Mouse (Mus musculus): Measurements from ENCODE around the gene Pgm5.
"Not testable (repeated sequence)": the region's sequence is repeated elsewhere in the genome, so short reads cannot be mapped to it uniquely, and the experiment has no call there.

The Pgm5 gene

DNA sequence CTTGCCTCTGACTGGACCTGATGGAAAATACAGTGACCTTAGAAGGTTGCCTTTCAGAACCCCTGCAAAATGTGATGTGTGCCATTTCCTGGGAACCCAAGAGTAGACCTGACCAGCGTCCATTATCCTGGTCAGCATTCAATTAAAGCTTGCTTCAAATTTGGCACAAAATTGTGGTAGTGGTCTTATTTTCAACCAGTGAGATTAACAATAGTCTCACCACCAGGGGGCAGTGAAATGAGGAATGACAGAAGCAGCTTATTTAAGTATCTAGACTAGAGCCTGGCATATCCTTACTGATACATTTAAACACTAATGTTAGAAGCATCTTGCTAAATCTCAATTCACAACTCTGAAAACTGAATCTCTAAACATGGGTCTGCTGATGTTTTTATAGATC, 156.3 kb downstream of the Pgm5 start:
- DNase-seq (ENCODE audit: low spot score in 2 of 2): no peak

GRCm38 (mm10) chr19:24704326-24704725, 157.3 kb downstream of the Pgm5 start:
- DNase-seq (ENCODE audit: low spot score in 2 of 2): no peak

- no peak for DNase-seq (ENCODE audit: low spot score in 2 of 2)
These were observed 158.0 kb downstream of the Pgm5 start for GRCm38 (mm10) chr19:24703680-24704079.

DNA sequence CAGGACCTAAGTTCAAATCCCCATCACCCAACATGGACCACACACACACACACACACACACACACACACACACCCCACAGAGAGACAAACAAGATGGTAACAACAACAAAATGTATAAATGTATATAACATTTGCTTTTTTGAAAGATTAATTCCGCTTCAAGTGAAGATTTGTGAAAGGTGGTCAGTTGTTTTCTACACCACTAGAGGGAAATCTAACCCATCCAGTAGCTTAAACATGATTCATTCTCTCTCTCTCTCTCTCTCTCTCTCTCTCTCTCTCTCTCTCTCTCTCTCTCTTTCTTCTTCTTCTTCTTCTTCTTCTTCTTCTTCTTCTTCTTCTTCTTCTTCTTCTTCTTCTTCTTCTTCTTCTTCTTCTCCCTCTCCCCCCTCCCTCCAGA, 158.5 kb downstream of the Pgm5 start:
- not testable (repeated sequence) for DNase-seq (ENCODE audit: low spot score in 2 of 2)

DNA sequence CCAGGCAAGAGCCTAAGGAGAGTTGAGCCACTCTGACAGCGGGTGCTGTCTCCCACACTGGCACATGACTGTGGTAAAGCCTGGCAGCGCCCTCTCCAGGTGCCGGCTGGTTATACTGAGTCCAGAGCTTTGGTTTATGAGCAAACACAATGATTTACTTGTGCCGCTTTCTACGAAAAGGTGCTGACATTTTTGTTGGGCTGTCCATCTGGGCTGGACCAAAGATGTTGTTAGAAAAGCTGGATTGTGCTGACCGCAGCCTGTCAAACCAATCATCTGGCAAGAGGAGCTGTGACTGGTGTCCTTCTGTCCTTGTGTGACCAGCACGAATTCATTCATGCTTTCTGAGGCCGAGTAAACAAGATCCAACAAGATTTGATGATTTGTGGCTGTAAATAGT, 159.9 kb downstream of the Pgm5 start:
- DNase-seq (ENCODE audit: low spot score in 2 of 2): no peak

DNA sequence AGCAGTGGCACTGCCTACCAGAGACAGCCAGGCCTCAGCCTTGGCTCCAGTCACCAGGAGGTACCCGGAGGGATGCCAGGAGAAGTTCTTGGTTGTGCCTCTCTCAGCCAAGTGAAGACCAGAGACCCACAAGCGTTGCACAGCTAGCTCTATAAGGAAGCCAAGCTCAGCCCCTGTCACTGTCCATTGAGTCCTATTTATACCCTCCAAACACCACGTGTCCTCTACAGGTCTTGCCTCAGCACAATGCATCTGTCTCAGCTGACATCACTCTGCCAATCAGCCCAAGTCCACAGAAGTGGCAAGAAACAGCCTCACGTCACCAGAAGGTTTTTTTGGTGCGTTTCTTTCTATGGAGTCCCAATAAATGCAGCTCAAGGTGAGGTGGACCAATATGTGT, 161.0 kb downstream of the Pgm5 start:
- DNase-seq (ENCODE audit: low spot score in 2 of 2): no peak

DNA sequence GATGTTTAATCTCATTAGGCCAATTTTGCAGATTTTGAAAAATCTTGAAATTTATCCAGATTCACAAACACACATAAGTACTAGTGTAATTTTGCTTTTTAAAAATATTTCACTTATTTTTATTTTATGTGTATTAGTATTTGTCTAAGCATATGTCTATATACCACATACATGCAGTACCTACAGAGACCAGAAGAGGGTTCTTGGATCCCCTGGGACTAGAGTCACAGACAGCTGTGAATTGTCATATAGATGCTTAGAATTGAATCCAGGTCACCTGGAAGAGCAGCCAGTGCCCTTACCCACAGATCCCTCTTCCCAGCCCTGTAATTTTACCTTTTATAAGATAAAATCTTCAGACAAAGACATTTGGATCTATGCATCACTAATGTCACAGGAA, 161.7 kb downstream of the Pgm5 start:
- DNase-seq (ENCODE audit: low spot score in 2 of 2): no peak

DNA sequence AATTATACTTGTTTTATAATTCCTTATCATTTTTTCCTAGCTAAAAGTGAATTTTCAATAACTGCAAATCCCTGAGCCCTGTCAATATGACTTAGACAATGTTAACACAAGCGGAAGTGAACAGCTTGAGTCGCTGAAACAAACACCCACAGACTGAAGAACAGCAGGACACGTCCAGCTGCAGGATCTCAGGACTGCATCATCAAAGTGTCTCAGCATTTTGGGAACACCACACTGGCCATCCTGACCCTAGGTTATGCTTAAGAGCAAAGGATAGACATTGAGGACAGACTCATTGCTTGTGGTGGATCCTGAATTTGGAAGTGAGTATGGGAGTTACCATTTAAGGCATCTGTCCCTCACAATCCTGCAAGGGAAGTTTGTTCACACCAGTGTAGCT, 162.5 kb downstream of the Pgm5 start:
- DNase-seq (ENCODE audit: low spot score in 2 of 2): no peak

DNA sequence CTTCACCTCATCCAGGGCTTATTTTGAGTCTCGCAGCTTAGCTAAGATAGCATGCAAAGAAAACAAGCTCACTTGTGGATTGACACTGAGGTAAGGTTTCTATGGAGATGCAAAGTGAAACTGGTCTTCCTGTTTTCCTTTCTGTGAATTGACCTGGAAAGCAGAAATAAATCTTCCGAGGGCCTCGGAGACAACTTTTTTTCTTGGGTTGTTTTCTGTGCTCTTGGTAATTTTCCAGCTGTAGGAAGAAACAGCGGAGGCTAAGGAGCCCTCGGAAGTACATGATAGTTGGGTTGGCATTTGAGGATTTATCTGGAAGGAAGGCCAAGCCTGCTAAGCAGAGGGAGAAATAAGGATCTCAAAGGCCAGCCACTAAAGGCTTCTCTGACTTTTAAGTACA, 163.0 kb downstream of the Pgm5 start:
- no peak for DNase-seq (ENCODE audit: low spot score in 2 of 2)

DNA sequence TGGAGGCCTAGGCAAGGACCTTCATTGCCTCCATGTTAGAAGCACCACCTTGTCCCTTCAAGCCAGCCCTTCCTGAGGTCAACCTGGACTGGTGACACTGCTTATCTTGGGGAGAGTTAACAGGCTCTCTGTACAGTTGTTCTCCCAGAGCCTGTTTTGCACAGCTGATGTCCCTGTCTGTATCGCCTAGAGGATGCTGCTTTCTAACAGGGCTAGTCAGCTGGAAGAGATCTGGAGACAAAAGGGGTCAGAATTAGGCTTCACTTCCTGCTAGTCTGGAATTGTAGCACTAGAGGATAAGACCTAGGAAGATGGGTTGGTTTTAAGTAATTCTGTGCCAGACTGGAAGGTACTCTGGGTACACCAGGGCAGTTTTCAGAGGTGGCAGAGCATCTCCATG, 163.7 kb downstream of the Pgm5 start:
- DNase-seq (ENCODE audit: low spot score in 2 of 2): no peak

DNA sequence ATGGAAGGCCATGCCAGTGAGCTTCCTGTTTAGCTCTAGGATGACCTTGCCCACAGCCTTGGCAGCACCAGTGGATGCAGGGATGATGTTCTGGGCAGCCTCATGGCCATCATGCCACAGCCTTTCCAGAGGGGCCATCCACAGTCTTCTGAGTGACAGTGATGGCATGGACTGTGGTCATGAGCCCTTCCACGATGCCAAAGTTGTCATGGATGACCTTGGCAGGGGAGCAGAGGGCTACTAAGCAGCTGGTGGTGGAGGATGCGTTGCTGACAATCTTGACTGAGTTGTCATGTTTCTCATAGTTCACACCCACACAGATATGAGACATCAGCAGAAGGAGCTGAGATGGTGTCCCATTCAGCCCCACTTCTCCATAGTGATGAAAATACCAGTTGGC, 169.0 kb downstream of the Pgm5 start:
- no peak for DNase-seq (ENCODE audit: low spot score in 2 of 2)

DNA sequence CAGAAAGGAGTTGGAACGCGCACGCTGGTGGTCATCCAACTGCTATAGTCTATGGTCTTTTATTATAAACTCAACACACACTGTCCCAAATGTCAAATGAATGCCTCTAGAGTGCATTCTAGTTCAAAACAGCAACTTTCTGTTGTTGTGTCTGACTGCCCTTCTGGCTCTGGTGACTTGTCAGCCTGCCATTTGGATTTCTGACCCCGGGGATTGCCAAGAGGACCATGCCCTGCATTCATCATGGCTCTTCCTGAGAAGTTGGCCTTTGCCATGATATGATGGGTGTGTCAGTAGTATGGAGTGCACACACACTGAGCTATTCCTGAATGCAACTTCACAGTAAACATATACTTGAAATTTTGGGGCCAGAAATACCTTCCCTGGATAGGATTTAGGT, 172.1 kb downstream of the Pgm5 start:
- no peak for DNase-seq (ENCODE audit: low spot score in 2 of 2)

DNA sequence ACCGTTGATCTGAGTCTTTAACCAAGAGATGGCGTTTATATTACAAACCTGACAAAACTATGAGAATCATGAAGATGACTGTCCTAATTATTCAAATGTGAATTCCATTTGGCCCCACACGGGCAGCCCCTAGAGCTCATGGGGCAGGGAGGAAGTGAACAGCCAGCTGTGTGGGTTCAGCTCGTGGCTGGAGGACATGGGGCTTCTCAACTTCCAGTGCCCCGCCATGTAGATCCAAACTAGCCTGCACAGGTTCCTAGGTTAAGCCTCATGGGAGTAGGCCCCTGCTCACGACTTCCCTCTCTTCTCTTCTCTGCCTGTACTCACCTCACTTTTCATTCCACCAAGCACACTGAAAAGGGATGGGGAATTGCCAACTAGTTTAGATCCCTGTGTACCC, 173.3 kb downstream of the Pgm5 start:
- DNase-seq (ENCODE audit: low spot score in 2 of 2): no peak

DNA sequence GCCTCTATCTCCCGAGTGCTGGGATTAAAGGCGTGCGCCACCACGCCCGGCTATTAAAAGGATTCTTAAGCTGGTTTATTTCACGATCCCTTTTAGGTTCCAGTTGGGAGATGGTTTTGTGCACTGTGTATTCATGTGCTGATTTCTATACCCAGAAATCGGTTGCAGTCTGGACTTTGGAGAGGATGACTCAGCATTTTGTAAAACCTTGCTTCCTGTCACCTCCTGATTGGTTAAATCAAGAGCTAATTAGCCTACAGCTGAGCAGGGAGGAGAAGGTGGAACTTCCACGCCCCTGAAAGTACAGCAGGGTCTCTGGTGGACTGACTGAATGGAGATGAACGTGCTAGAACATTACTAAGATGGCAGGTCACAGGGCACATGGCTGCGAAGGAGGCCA, 175.2 kb downstream of the Pgm5 start:
- DNase-seq (ENCODE audit: low spot score in 2 of 2): no peak

DNA sequence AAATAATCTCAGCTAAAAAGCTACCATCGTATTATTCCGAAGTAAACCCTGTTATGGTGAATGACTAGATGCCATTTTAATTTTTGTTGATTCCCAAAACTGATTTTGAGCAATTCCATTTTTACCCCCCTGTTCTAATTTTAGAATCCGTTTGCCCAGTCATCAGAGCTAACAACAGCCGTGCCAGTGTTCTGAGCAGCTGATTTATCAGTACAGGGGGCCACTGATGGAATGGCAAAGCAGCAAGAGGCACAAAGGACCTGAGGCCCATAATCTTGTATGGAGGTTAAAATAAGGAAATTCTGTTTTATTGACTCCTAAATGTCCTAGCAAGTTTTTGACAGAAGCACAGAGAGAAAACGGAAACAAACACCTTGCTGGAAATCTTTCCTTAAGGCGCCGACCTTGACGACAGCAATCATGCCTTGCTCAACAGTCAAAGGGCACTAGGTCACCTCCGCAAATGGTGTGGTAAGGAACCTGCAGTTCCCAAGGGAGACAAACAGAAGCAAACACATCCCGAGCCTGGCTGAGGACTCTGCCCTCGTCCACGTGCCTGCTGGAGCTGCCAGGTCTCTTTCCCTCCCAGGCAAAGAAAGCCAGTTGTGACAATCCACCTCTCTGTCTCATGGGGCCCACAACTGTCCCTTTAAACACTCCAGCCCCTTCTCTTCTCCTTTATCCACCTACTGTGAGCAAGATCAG, 178.5 kb downstream of the Pgm5 start:
- no peak for DNase-seq (ENCODE audit: low spot score in 2 of 2)

DNA sequence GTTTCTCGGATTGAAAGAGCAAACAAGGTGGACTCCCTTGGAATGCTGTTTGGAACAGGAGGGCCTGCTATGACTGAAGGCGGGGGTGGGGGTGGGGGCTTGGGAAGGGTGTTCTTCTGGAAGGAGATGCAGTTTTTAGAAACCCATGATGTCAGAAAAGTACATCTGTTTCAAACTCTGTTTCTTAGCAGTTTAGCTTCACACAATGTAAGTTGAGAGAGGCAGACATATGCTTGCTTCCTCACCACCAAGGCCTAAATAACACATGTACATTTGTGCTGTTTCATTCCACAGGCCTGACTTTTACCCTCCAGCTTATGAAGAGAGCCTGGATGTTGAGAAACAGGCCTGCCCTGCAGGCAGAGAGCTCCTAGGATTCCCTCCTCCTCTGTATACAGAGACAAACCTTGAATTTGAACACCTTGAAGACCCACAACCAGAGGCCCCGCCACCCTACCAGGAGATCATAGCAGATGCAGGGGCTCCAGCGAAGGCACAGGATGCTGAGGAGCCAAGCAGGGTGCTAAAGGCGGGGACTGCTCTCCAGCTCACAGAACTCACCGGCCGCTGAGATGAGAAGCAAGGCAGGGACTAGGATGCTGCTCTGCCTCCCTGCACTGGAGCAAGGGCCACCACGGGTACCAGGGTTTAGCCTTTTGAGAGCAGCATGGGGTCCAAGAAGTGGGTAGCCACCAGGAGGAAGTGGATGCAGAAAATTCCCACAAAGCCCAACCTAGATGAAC, 184.2 kb downstream of the Pgm5 start:
- peak in 1 of 2 experiments; percentile 7 for DNase-seq (ENCODE audit: low spot score in 2 of 2)

- no peak for DNase-seq (ENCODE audit: low spot score in 2 of 2)
These were observed 185.2 kb downstream of the Pgm5 start for GRCm38 (mm10) chr19:24676429-24676828.

DNA sequence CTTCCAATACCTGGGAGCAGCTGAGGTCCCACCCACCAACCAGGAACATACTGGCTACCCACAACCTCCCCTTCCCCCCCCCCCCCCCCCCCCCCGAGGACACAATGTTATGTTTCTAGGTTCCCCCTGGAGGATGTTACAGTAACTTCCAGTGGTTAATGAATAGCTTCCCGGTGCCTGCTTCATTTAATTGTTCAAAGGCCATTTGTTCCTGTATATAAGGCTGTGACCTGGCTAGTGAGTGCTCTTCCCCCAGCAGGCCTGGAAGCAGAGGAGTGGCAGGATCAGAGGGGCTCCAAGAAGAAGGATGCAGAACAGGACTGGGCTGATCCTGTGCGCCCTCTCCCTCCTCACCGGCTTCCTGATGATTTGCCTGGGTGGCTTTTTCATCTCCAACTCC, 187.9 kb downstream of the Pgm5 start, which contains the start of gene Tmem252:
Tmem252 (plus strand) TSS at position 247 of the 400 bp plus-strand sequence.
- no peak for DNase-seq (ENCODE audit: low spot score in 2 of 2)

- no peak for DNase-seq (ENCODE audit: low spot score in 2 of 2)
These were observed 188.3 kb downstream of the Pgm5 start for GRCm38 (mm10) chr19:24673331-24673730.

DNA sequence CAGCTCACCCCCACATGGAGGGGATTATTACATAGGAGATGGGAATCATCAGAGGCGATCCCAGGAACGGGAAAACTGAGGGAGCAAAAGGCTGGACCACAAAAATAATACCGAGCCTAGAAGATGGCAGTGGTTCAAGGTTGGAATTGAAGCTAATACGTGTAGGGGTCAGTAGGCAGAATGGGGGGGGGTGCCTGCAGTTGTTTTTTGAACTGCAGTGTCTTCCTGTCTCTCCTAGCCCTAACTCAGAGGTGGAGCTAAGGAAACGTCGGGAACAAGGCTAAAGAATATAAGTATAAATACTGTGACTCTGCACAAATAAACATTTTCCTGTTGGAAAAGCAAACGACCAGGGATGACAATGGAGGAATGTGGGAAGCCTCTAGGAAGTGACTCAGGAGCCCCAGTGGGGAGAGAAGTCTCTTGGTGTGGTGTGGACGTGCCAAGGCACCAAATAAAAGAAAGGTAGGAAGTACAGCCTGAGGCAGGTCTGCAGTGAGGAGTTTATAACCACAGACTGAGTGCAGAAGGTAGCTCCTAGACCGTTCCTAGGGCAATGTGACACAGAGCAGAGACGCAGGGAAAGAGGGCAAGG, 189.2 kb downstream of the Pgm5 start:
- no peak for DNase-seq (ENCODE audit: low spot score in 2 of 2)

DNA sequence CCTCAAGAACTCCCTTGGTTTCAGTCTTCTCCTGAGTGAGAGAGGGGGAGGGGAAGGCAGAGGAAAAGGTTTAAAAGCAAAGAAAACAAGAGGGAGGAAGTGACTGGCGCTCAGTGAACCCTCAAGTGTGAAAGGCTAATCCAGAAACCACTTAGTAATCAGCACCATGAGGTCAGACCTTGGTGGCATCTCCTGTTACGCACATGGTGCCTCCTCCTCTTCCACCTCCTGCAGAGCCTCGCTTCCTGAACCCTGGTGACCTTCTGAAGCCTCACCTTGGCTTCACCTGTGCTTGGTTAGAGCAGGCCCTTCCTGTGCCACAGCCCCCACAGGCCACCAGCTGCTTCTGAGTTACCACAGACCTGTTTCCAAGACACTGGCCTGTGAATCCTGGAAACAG, 190.1 kb downstream of the Pgm5 start:
- DNase-seq (ENCODE audit: low spot score in 2 of 2): no peak

DNA sequence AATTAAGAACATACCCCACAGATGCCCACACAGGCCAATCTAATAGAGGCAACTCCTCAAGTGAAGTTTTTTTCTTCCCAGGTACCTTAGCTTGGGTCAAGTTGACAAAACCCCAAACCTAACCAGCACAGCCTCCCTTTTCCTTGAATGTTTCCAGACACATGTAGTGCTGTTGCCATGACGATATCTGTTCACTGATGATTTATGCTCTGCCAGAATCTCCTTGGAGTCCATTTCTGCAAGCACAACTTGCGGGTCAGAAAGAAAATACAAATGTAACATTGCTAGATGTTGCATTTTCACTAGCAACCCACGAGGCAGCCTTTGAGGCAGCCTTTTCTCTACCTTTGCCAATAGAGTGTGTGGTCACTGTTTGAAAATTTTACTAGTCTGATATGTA, 194.1 kb downstream of the Pgm5 start:
- no peak for DNase-seq (ENCODE audit: low spot score in 2 of 2)

- DNase-seq (ENCODE audit: low spot score in 2 of 2): no peak
These were observed 195.9 kb downstream of the Pgm5 start for GRCm38 (mm10) chr19:24665771-24666170.
